Mouse (Mus musculus) neural tube, embryonic 13.5 days (tissue): ENCODE data around the gene Commd6. TPM values are rescaled to one million over a fixed set of nuclear protein-coding genes. Genes with fewer than 3 reads are reported as not detected.

Experiments
- ATAC-seq: fragments of 200-750 bp; cut with Nextera tagmentation; 2 replicates; pipeline ENCODE4 v1.8.0; 2017; ENCODE audit warnings: low read depth, mild to moderate bottlenecking, moderate TSS enrichment, moderate library complexity
- H3K27ac ChIP-seq: fragments of 300-500 bp; sonication (generic); replicated peaks from 2 replicates; pipeline ENCODE4 v1.5.1; 2015; ENCODE audit warnings: moderate library complexity, mild to moderate bottlenecking, inconsistent platforms
- H3K27me3 ChIP-seq: fragments of 300-500 bp; sonication (generic); 2 replicates; pipeline ENCODE4 v1.6.1; 2015; ENCODE audit warnings: mild to moderate bottlenecking, inconsistent platforms
- H3K36me3 ChIP-seq: fragments of 300-500 bp; sonication (generic); 2 replicates; pipeline ENCODE4 v1.6.1; 2015; ENCODE audit warnings: mild to moderate bottlenecking, inconsistent platforms
- H3K4me1 ChIP-seq: fragments of 300-500 bp; sonication (generic); replicated peaks from 2 replicates; pipeline ENCODE4 v1.6.1; 2015; ENCODE audit warnings: inconsistent platforms
- H3K4me2 ChIP-seq: fragments of 300-500 bp; sonication (generic); 2 replicates; pipeline ENCODE4 v1.6.1; 2015; ENCODE audit warnings: inconsistent platforms, mild to moderate bottlenecking, moderate library complexity
- H3K4me3 ChIP-seq: fragments of 300-500 bp; sonication (generic); 2 replicates; pipeline ENCODE4 v1.5.1; 2015; ENCODE audit warnings: mild to moderate bottlenecking, inconsistent platforms
- H3K9ac ChIP-seq: fragments of 300-500 bp; sonication (generic); 2 replicates; pipeline ENCODE4 v1.6.1; 2015; ENCODE audit warnings: moderate library complexity, mild to moderate bottlenecking, inconsistent platforms
- H3K9me3 ChIP-seq: fragments of 300-500 bp; sonication (generic); 2 replicates; pipeline ENCODE4 v1.6.1; 2016; ENCODE audit warnings: inconsistent platforms
- whole genome bisulfite sequencing: fragments of 180-500 bp; shearing (Covaris S2); methylation state at CpG from one replicate; pipeline ENCODE4 v1.1.7; 2015; 5-methylcytosine and 5-hydroxymethylcytosine counted together
- polyA plus RNA-seq: library from polyadenylated mRNA; unstranded; fragments of >200 nt; fragmentation: Nextera tagmentation; extraction: Ambion mirVana; gene quantifications from 2 replicates; pipeline ENCODE4 v1.2.1, GENCODE M21; 2015

Gene Commd6
- 106 and 111 TPM in 2 replicates for polyA plus RNA-seq

- Histone ChIP-seq H3K9me3 (no peaks in the 10 kb centered on the region), H3K27ac (peak within 1 kb of the TSS; percentile 87), H3K4me1 (peaks cover 12% of the 10 kb centered on the region), H3K4me2 (peak within 1 kb of the TSS; percentile 84), H3K36me3 (peaks cover 5% of the 10 kb centered on the region; the same call in 1 of the 2 replicates), H3K4me3 (peak within 1 kb of the TSS; percentile 81), H3K27me3 (no peaks in the 10 kb centered on the region), H3K9ac (peak within 1 kb of the TSS; percentile 87)
- WGBS = under 1% methylated on average over 39 of the region's 39 CpGs
- ATAC-seq = peak; percentile 99
Measured at GRCm38 (mm10) chr14:101640153-101640843, at the start of gene Commd6. Commd6 (minus strand) TSS chr14:101640686.

- H3K27ac ChIP-seq = no peak overlapping the region
- H3K36me3 ChIP-seq = peaks cover 27% of the 10 kb centered on the region
- no peak overlapping the region for H3K4me3 ChIP-seq
- ATAC-seq = no peak
- H3K9ac ChIP-seq = no peak overlapping the region
- no peak overlapping the region for H3K4me2 ChIP-seq
- H3K9me3 ChIP-seq = no peaks in the 10 kb centered on the region
- no peaks in the 10 kb centered on the region for H3K27me3 ChIP-seq
- 77% methylated on average over 2 of the region's 2 CpGs for WGBS
- H3K4me1 ChIP-seq = no peaks in the 10 kb centered on the region
Measured at GRCm38 (mm10) chr14:101688406-101688805, 47.9 kb upstream of the Commd6 start.

- Histone ChIP-seq H3K9me3 (no peaks in the 10 kb centered on the region), H3K4me3 (no peak overlapping the region), H3K27ac (no peak overlapping the region), H3K4me1 (no peaks in the 10 kb centered on the region), H3K4me2 (no peak overlapping the region), H3K9ac (no peak overlapping the region), H3K36me3 (peaks cover 24% of the 10 kb centered on the region), H3K27me3 (no peaks in the 10 kb centered on the region)
- no peak for ATAC-seq
- WGBS = 92% methylated on average over 6 of the region's 6 CpGs
Measured at GRCm38 (mm10) chr14:101687696-101688095, 47.2 kb upstream of the Commd6 start.

- ATAC-seq = no peak
- Histone ChIP-seq H3K27ac (no peak overlapping the region), H3K4me2 (no peak overlapping the region), H3K9me3 (no peaks in the 10 kb centered on the region), H3K36me3 (peaks cover 48% of the 10 kb centered on the region), H3K9ac (no peak overlapping the region), H3K4me1 (no peaks in the 10 kb centered on the region), H3K4me3 (no peak overlapping the region), H3K27me3 (no peaks in the 10 kb centered on the region)
- 89% methylated on average over 1 of the region's 1 CpGs for WGBS
Measured at GRCm38 (mm10) chr14:101672226-101672625, 31.7 kb upstream of the Commd6 start.

GRCm38 (mm10) chr14:101668626-101669025, 28.1 kb upstream of the Commd6 start:
- Histone ChIP-seq H3K4me1 (no peaks in the 10 kb centered on the region), H3K27ac (no peak overlapping the region), H3K36me3 (peaks cover 45% of the 10 kb centered on the region), H3K9ac (no peak overlapping the region), H3K27me3 (no peaks in the 10 kb centered on the region), H3K9me3 (no peaks in the 10 kb centered on the region), H3K4me2 (no peak overlapping the region), H3K4me3 (no peak overlapping the region)
- no peak for ATAC-seq
- WGBS = 92% methylated on average over 7 of the region's 7 CpGs

GRCm38 (mm10) chr14:101666536-101666935, 26.1 kb upstream of the Commd6 start:
- WGBS = 85% methylated on average over 5 of the region's 5 CpGs
- H3K9ac ChIP-seq = no peak overlapping the region
- H3K9me3 ChIP-seq = no peaks in the 10 kb centered on the region
- H3K4me2 ChIP-seq = no peak overlapping the region
- no peak for ATAC-seq
- no peaks in the 10 kb centered on the region for H3K4me1 ChIP-seq
- H3K4me3 ChIP-seq = no peak overlapping the region
- H3K36me3 ChIP-seq = peaks cover 40% of the 10 kb centered on the region
- no peaks in the 10 kb centered on the region for H3K27me3 ChIP-seq
- no peak overlapping the region for H3K27ac ChIP-seq

- Histone ChIP-seq H3K4me1 (no peaks in the 10 kb centered on the region), H3K9me3 (no peaks in the 10 kb centered on the region), H3K36me3 (peaks cover 43% of the 10 kb centered on the region), H3K9ac (no peak overlapping the region), H3K27me3 (no peaks in the 10 kb centered on the region), H3K4me2 (no peak overlapping the region), H3K27ac (no peak overlapping the region), H3K4me3 (no peak overlapping the region)
- no peak for ATAC-seq
- 93% methylated on average over 7 of the region's 7 CpGs for WGBS
Measured at GRCm38 (mm10) chr14:101666056-101666455, 25.6 kb upstream of the Commd6 start.

GRCm38 (mm10) chr14:101664274-101664673, 23.8 kb upstream of the Commd6 start:
- Histone ChIP-seq H3K4me1 (peaks cover 4% of the 10 kb centered on the region), H3K9me3 (no peaks in the 10 kb centered on the region), H3K36me3 (peaks cover 36% of the 10 kb centered on the region), H3K27me3 (no peaks in the 10 kb centered on the region), H3K9ac (no peak overlapping the region), H3K4me3 (no peak overlapping the region), H3K4me2 (no peak overlapping the region), H3K27ac (no peak overlapping the region)
- no peak for ATAC-seq
- 91% methylated on average over 3 of the region's 3 CpGs for WGBS

- Histone ChIP-seq H3K36me3 (peaks cover 20% of the 10 kb centered on the region), H3K9me3 (no peaks in the 10 kb centered on the region), H3K4me1 (peaks cover 10% of the 10 kb centered on the region), H3K9ac (no peak overlapping the region), H3K27me3 (no peaks in the 10 kb centered on the region), H3K4me2 (no peak overlapping the region), H3K4me3 (no peak overlapping the region), H3K27ac (no peak overlapping the region)
- 65% methylated on average over 3 of the region's 3 CpGs for WGBS
- ATAC-seq = no peak
Measured at GRCm38 (mm10) chr14:101661654-101662412, 21.3 kb upstream of the Commd6 start.

- H3K4me1 ChIP-seq = peaks cover 26% of the 10 kb centered on the region
- ATAC-seq = no peak
- 92% methylated on average over 10 of the region's 10 CpGs for WGBS
Measured at GRCm38 (mm10) chr14:101656307-101656706, 15.8 kb upstream of the Commd6 start.

GRCm38 (mm10) chr14:101654526-101654909, 14.0 kb upstream of the Commd6 start:
- WGBS = 0% methylated on average over 10 of the region's 10 CpGs
- ATAC-seq = peak; percentile 24; the same call in 1 of the 2 replicates

More at GRCm38 (mm10) chr14:101656307-101656706, 15.8 kb upstream of the Commd6 start:
- Histone ChIP-seq H3K27me3 (no peaks in the 10 kb centered on the region), H3K4me3 (no peak overlapping the region), H3K27ac (no peak overlapping the region), H3K9ac (no peak overlapping the region), H3K9me3 (no peaks in the 10 kb centered on the region), H3K36me3 (peaks cover 10% of the 10 kb centered on the region; the same call in 1 of the 2 replicates), H3K4me2 (no peak overlapping the region)

More at GRCm38 (mm10) chr14:101654526-101654909, 14.0 kb upstream of the Commd6 start:
- Histone ChIP-seq H3K27ac (peak overlapping the region; percentile 73; the same call in 1 of the 2 replicates), H3K4me2 (peak overlapping the region; percentile 85), H3K4me3 (peak overlapping the region; percentile 78), H3K36me3 (no peaks in the 10 kb centered on the region), H3K9me3 (no peaks in the 10 kb centered on the region), H3K9ac (peak overlapping the region; percentile 94), H3K4me1 (peaks cover 25% of the 10 kb centered on the region), H3K27me3 (no peaks in the 10 kb centered on the region)
